In the genomic region with DNA sequence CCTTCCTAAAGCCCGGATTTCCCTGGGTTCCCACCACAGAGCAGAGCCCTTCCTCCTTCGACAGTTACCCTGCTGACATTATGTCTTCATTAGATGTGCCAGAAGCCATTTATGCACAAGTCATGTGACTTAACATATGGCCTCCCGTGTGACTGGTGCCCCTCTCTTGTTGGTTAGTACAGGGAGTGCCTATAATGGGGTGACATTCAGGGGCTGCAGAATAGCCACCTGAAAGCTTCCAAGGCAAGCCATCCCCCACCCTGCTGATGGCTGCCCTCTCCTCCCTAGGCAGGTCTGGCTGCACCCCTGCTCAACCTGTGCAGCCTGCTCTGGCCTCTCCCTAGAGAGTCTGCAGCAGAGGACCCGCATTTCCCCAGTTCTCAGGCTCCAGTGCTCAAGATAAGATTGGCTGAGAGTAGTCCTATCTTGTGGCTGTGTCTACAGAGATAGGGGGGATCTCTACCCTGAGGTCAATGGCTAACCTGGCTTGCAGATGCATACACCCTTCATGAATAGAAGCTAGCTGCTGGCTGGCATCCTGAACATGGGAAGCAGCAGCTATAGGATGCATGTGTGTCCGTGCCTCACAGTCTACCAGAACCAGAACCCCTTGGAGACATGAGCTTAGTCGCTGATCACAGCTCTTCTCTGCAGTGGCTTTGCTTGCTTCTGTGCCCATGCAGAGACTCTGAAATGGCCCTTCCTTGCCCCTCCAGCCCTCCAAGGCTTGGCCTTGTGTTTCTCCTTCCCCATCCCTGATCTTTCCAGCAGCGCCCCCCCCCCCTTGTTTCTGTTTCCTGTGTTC, we compare ENCODE assay signal across 8 mouse cellular contexts. TPM values are rescaled to one million over a fixed set of nuclear protein-coding genes. Genes with fewer than 3 reads are reported as not detected.
DNase-seq lines count a peak whose midpoint lies in the region; ATAC-seq and TF ChIP-seq lines count a peak whose summit lies in the region.

No protein-coding gene starts in this region.

- no peaks in the 10 kb centered on the region for H3K36me3 ChIP-seq in forebrain, embryonic 13.5 days (ENCODE audit: poor library complexity, severe bottlenecking)
- H3K36me3 ChIP-seq in liver, embryonic 14.5 days (replicated peaks; ENCODE audit: control insufficient read depth, insufficient read depth, low read depth) = no peaks in the 10 kb centered on the region

- H3K9me3 ChIP-seq in forebrain, embryonic 13.5 days (replicated peaks) = no peaks in the 10 kb centered on the region
- no peaks in the 10 kb centered on the region for H3K9me3 ChIP-seq in liver, embryonic 14.5 days (ENCODE audit: control insufficient read depth, low read length)

- WGBS in forebrain, embryonic 13.5 days = 44% methylated on average over 7 of the region's 7 CpGs
- 20% methylated on average over 7 of the region's 7 CpGs for WGBS in liver, embryonic 14.5 days (ENCODE audit: insufficient replicate concordance)

- peak overlapping the region; percentile 76 for H3K4me2 ChIP-seq in forebrain, embryonic 13.5 days
- H3K4me2 ChIP-seq in liver, embryonic 14.5 days (ENCODE audit: low read depth) = peak overlapping the region; percentile 74

- TF ChIP-seq EP300 in liver, embryonic 14.5 days (IDR thresholded peaks at IDR 0.05; ENCODE audit: low read depth) = no peak

- TF ChIP-seq CTCF in liver, embryonic 14.5 days (IDR thresholded peaks at IDR 0.05; ENCODE audit: low read depth) = no peak

- H3K4me3 ChIP-seq in forebrain, embryonic 13.5 days = peak overlapping the region; percentile 7; the same call in 1 of the 2 replicates
- H3K4me3 ChIP-seq in liver, embryonic 14.5 days (ENCODE audit: insufficient read depth in 1 of 2, low read depth in 2 of 2, low read length in 2 of 2) = peak overlapping the region in 1 of 2 experiments; percentile 58; a peak in 1 of 4 replicates

- H3K27me3 ChIP-seq in forebrain, embryonic 13.5 days = peaks cover 47% of the 10 kb centered on the region
- H3K27me3 ChIP-seq in liver, embryonic 14.5 days (ENCODE audit: control insufficient read depth, insufficient read depth, low read length) = peaks cover 19% of the 10 kb centered on the region

- H3K4me1 ChIP-seq in forebrain, embryonic 13.5 days = peaks cover 40% of the 10 kb centered on the region
- H3K4me1 ChIP-seq in liver, embryonic 14.5 days (replicated peaks; ENCODE audit: control insufficient read depth in 2 of 2, insufficient read depth in 2 of 2, low read length in 1 of 2) = peaks cover 6 to 16% of the 10 kb centered on the region in 2 experiments

- peak; percentile 31 for DNase-seq in embryo, embryonic 10 days (ENCODE audit: low spot score)
- no peak for DNase-seq in embryo, embryonic 11 days
- peak; percentile 35 for DNase-seq in 416B (ENCODE audit: low read depth)
- DNase-seq in liver, embryonic 14.5 days (ENCODE audit: low read depth in 3 of 3, low spot score in 3 of 3) = no peak
- DNase-seq in thymus, postnatal 4 days = no peak
- no peak for DNase-seq in adrenal gland, adult 2 months
- DNase-seq in spleen, postnatal 36 days (ENCODE audit: low spot score in 2 of 2) = no peak

- no peak for ATAC-seq in forebrain, embryonic 13.5 days
- peak; percentile 25; the same call in 1 of the 2 replicates for ATAC-seq in liver, embryonic 14.5 days (ENCODE audit: insufficient read depth)

- peak overlapping the region; percentile 76; the same call in 1 of the 2 replicates for H3K9ac ChIP-seq in forebrain, embryonic 13.5 days
- no peak overlapping the region for H3K9ac ChIP-seq in liver, embryonic 14.5 days (replicated peaks)

- H3K27ac ChIP-seq in forebrain, embryonic 13.5 days = peak overlapping the region; percentile 19; the same call in 1 of the 2 replicates
- no peak overlapping the region for H3K27ac ChIP-seq in liver, embryonic 14.5 days

RNA-seq across cellular contexts. Expression of a gene that starts 1.3 kb away (rescaled TPM):
- 4.5 and 4.7 TPM in 2 replicates for polyA plus RNA-seq in forebrain, embryonic 13.5 days (2015; fragmentation: Nextera tagmentation; extraction: Ambion mirVana)
- polyA plus RNA-seq in liver, embryonic 14.5 days (2012; rRNA removed) = 1.00 and 1.0 TPM in 2 replicates
- 1.3 and 1.4 TPM in 2 replicates for polyA plus RNA-seq in liver, embryonic 14.5 days (2014; fragmentation: Nextera tagmentation; extraction: Ambion mirVana)
- 10 to 100 TPM in 1 of 2 experiments, 1 to 10 TPM in 1; 8.9 to 16.1 TPM for total RNA-seq in adrenal gland, adult 2 months (2021)
- polyA plus RNA-seq in adrenal gland, adult 2 months (2012; rRNA removed) = 19.6 and 24.4 TPM in 2 replicates

RNA-seq across cellular contexts. Expression of a gene that starts 36.5 kb away (rescaled TPM):
- polyA plus RNA-seq in forebrain, embryonic 13.5 days (2015; fragmentation: Nextera tagmentation; extraction: Ambion mirVana) = 0.50 and 0.89 TPM in 2 replicates
- polyA plus RNA-seq in liver, embryonic 14.5 days (2012; rRNA removed) = 0.05 and 0.12 TPM in 2 replicates
- polyA plus RNA-seq in liver, embryonic 14.5 days (2014; fragmentation: Nextera tagmentation; extraction: Ambion mirVana) = not detected in 2 replicates
- 1 to 10 TPM; 2.8 to 3.1 TPM for total RNA-seq in adrenal gland, adult 2 months (2021)
- 3.1 and 7.4 TPM in 2 replicates for polyA plus RNA-seq in adrenal gland, adult 2 months (2012; rRNA removed)

RNA-seq across cellular contexts. Expression of a gene that starts 36.8 kb away (rescaled TPM):
- polyA plus RNA-seq in forebrain, embryonic 13.5 days (2015; fragmentation: Nextera tagmentation; extraction: Ambion mirVana) = 3.6 and 3.7 TPM in 2 replicates
- 0.17 and 0.27 TPM in 2 replicates for polyA plus RNA-seq in liver, embryonic 14.5 days (2012; rRNA removed)
- polyA plus RNA-seq in liver, embryonic 14.5 days (2014; fragmentation: Nextera tagmentation; extraction: Ambion mirVana) = 0.49 and 0.52 TPM in 2 replicates
- 1 to 10 TPM; 4.1 to 8.3 TPM for total RNA-seq in adrenal gland, adult 2 months (2021)
- polyA plus RNA-seq in adrenal gland, adult 2 months (2012; rRNA removed) = 7.6 and 7.8 TPM in 2 replicates

Comparison
In these comparisons a context has a peak if more than half of its experiments do, and no peak if none do; other contexts are left out.
1. DNase-seq: peak in embryo, embryonic 10 days (single experiment) and 416B (single experiment); none in embryo, embryonic 11 days (single experiment), liver, embryonic 14.5 days (0 of 3), thymus, postnatal 4 days (single experiment), adrenal gland, adult 2 months (single experiment) and spleen, postnatal 36 days (0 of 2).